ENCODE assay signal across 11 mouse cellular contexts in the genomic region with DNA sequence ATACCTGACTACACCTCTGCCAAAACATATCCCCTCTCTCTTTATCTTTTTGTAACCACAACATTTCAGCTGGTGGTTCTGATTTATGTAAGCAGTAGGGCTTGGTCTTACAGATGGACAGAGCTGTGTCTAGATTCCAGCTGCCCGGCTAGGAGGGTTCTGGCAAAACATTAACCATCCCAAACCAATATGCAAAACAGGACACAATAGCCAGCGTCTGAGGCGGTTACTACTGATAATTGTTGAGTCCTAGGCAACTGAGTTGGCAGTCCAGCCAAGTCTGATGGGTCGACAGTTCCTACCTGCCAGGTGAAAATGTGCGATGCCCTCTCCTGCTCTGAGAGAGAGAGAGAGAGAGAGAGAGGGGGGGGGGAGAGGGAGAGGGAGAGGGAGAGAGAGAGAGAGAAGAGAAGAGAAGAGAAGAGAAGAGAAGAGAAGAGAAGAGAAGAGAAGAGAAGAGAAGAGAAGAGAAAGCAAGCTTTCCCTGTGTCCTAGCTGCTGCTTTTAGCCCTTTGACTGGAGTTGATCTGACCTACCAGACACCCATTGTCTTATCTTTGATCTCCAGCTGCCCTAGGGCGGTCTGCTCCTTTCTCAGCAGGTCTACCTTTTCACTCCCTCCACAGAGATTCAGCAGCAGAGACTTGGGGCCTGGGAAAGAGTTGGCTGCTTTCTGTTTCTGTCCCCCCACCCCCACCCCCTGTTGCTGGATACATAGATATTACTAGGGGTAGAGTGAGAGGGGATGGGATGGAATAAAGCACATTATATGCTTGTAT. TPM values are rescaled to one million over a fixed set of nuclear protein-coding genes. Genes with fewer than 3 reads are reported as not detected.
A peak's percentile ranks its signal among the peaks of the same experiment; 100 is the strongest.
DNase-seq lines count a peak whose midpoint lies in the region; ATAC-seq and TF ChIP-seq lines count a peak whose summit lies in the region.
"Had no signal": no experiment of that assay in that cellular context is flagged by ENCODE, and none has a peak within 500 bp of the region (broad histone marks: within the 10 kb centered on the region; RNA-seq: fewer than 3 reads in every experiment).

No protein-coding gene starts in this region.

- no peak overlapping the region for H3K4me2 ChIP-seq in stomach, embryonic 15.5 days
- H3K4me2 ChIP-seq in stomach, postnatal 0 days (replicated peaks; ENCODE audit: low read depth), result no peak overlapping the region
- H3K4me2 ChIP-seq in intestine, embryonic 16.5 days (ENCODE audit: low read depth, low read length), result no peak overlapping the region

- TF ChIP-seq POLR2A in liver, adult 2 months (IDR thresholded peaks at IDR 0.05; ENCODE audit: extremely low read depth, insufficient read depth, low read length), result no peak

- H3K27ac ChIP-seq in stomach, embryonic 15.5 days, result no peak overlapping the region
- no peak overlapping the region for H3K27ac ChIP-seq in stomach, postnatal 0 days (replicated peaks)
- no peak overlapping the region for H3K27ac ChIP-seq in intestine, embryonic 16.5 days (ENCODE audit: low read length)
- H3K27ac ChIP-seq in liver, adult 2 months (replicated peaks; ENCODE audit: insufficient read depth, low read depth, low read length), result no peak overlapping the region
- H3K27ac ChIP-seq in layer of hippocampus, adult 2 months, result no peak overlapping the region

- H3K4me1 ChIP-seq in stomach, embryonic 15.5 days, result 0 out of 2 replicates have a peak, but pooled peaks cover 2% of the 10 kb centered on the region
- H3K4me1 ChIP-seq in stomach, postnatal 0 days (replicated peaks; ENCODE audit: control insufficient read depth, insufficient read depth), result no peaks in the 10 kb centered on the region
- H3K4me1 ChIP-seq in intestine, embryonic 16.5 days (ENCODE audit: control insufficient read depth, insufficient read depth, low read length), result peaks cover 11% of the 10 kb centered on the region
- peaks cover 9% of the 10 kb centered on the region for H3K4me1 ChIP-seq in liver, adult 2 months (ENCODE audit: control insufficient read depth, insufficient read depth, low read length)

- no peak for DNase-seq in stomach, postnatal 0 days (ENCODE audit: low spot score)
- peak; percentile 71 for DNase-seq in liver, adult 2 months (ENCODE audit: extremely low read depth, low read depth, low spot score)
- no peak for DNase-seq in layer of hippocampus, postnatal 36 days
- DNase-seq in layer of hippocampus, adult 2 months (ENCODE audit: low spot score in 2 of 2), result no peak
- no peak for DNase-seq in Muller cell, postnatal 12 days (ENCODE audit: inconsistent ontology term)
- DNase-seq: lung, postnatal 4 days; right cerebral cortex, postnatal 14 days; thymus, postnatal 14 days had no signal

- TF ChIP-seq CTCF in stomach, postnatal 0 days (IDR thresholded peaks at IDR 0.05; ENCODE audit: low read depth), result no peak
- TF ChIP-seq CTCF in liver, adult 2 months (IDR thresholded peaks at IDR 0.05; ENCODE audit: low read depth, low read length), result no peak
- TF ChIP-seq CTCF in layer of hippocampus, adult 2 months (conservative IDR thresholded peaks at IDR 0.05), result no peak

- 49% methylated on average over 6 of the region's 6 CpGs for WGBS in stomach, embryonic 15.5 days
- WGBS in stomach, postnatal 0 days, result 44% methylated on average over 6 of the region's 6 CpGs
- WGBS in intestine, embryonic 16.5 days, result 39% methylated on average over 6 of the region's 6 CpGs
- 39% methylated on average over 6 of the region's 6 CpGs for whole genome bisulfite sequencing in liver, adult 2 months

- no peaks in the 10 kb centered on the region for H3K9me3 ChIP-seq in stomach, embryonic 15.5 days
- no peaks in the 10 kb centered on the region for H3K9me3 ChIP-seq in stomach, postnatal 0 days (ENCODE audit: control insufficient read depth, low read length)
- H3K9me3 ChIP-seq in intestine, embryonic 16.5 days (ENCODE audit: control insufficient read depth, low read length), result no peaks in the 10 kb centered on the region

- no peak for TF ChIP-seq EP300 in stomach, postnatal 0 days (optimal IDR thresholded peaks at IDR 0.05)

- H3K36me3 ChIP-seq in stomach, embryonic 15.5 days, result no peaks in the 10 kb centered on the region
- no peaks in the 10 kb centered on the region for H3K36me3 ChIP-seq in stomach, postnatal 0 days (ENCODE audit: control insufficient read depth, insufficient read depth, low read length)
- H3K36me3 ChIP-seq in intestine, embryonic 16.5 days (ENCODE audit: control insufficient read depth, insufficient read depth, low read length), result no peaks in the 10 kb centered on the region
- no peaks in the 10 kb centered on the region for H3K36me3 ChIP-seq in liver, adult 2 months (ENCODE audit: control insufficient read depth, insufficient read depth, low read length)

- H3K9ac ChIP-seq in stomach, embryonic 15.5 days, result no peak overlapping the region
- no peak overlapping the region for H3K9ac ChIP-seq in stomach, postnatal 0 days (ENCODE audit: low read length)
- no peak overlapping the region for H3K9ac ChIP-seq in intestine, embryonic 16.5 days (ENCODE audit: low read depth, low read length)
- no peak overlapping the region for H3K9ac ChIP-seq in liver, adult 2 months (ENCODE audit: low read depth, low read length)

- H3K4me3 ChIP-seq in stomach, embryonic 15.5 days (replicated peaks), result no peak overlapping the region
- no peak overlapping the region for H3K4me3 ChIP-seq in stomach, postnatal 0 days (ENCODE audit: low read depth, low read length)
- H3K4me3 ChIP-seq in intestine, embryonic 16.5 days (ENCODE audit: low read length), result no peak overlapping the region
- H3K4me3 ChIP-seq in liver, adult 2 months (ENCODE audit: insufficient read depth, low read depth, low read length), result no peak overlapping the region
- no peak overlapping the region for H3K4me3 ChIP-seq in layer of hippocampus, adult 2 months

- no peaks in the 10 kb centered on the region for H3K79me2 ChIP-seq in liver, adult 2 months (ENCODE audit: control insufficient read depth, insufficient read depth, low read length)

- peak; percentile 83 for ATAC-seq in stomach, embryonic 15.5 days (ENCODE audit: insufficient read depth, low FRiP score, low read depth)
- no peak for ATAC-seq in stomach, postnatal 0 days (ENCODE audit: low FRiP score, low TSS enrichment)
- 0 out of 2 replicates have a peak, but pooled peaks have one; percentile 45 for ATAC-seq in intestine, embryonic 16.5 days

- H3K27me3 ChIP-seq in stomach, embryonic 15.5 days (replicated peaks), result no peaks in the 10 kb centered on the region
- no peaks in the 10 kb centered on the region for H3K27me3 ChIP-seq in stomach, postnatal 0 days (ENCODE audit: control insufficient read depth, insufficient read depth, low read length)
- H3K27me3 ChIP-seq in intestine, embryonic 16.5 days (replicated peaks; ENCODE audit: control insufficient read depth, insufficient read depth, low read length), result no peaks in the 10 kb centered on the region
- H3K27me3 ChIP-seq in liver, adult 2 months (ENCODE audit: control insufficient read depth, insufficient read depth, low read length), result no peaks in the 10 kb centered on the region

RNA-seq across cellular contexts. Expression of a gene that starts 7.6 kb away (rescaled TPM):
- polyA plus RNA-seq in stomach, embryonic 15.5 days (2015; fragmentation: Nextera tagmentation; extraction: Ambion mirVana), result 4.2 and 5.5 TPM in 2 replicates
- 2.0 and 2.3 TPM in 2 replicates for polyA plus RNA-seq in stomach, postnatal 0 days (2015; fragmentation: Nextera tagmentation; extraction: Ambion mirVana)
- 1.5 and 2.2 TPM in 2 replicates for polyA plus RNA-seq in intestine, embryonic 16.5 days (2015; fragmentation: Nextera tagmentation; extraction: Ambion mirVana)
- total RNA-seq in liver, adult 2 months (2014; rRNA removed), result 0.28 and 0.54 TPM in 2 replicates
- 0.05 TPM in 1 of 2 replicates, not detected in the other for polyA plus RNA-seq in liver, adult 2 months (2012; rRNA removed)
- 10 to 100 TPM; 19.9 to 20.3 TPM for total RNA-seq in layer of hippocampus, postnatal 36 days (2021)
- total RNA-seq in layer of hippocampus, adult 2 months (2021), result 10 to 100 TPM; 21.5 to 27.4 TPM
- total RNA-seq: hematopoietic stem cell, adult 5-6 weeks had no signal

RNA-seq across cellular contexts. Expression of a gene that starts 58.7 kb away (rescaled TPM):
- 28.2 and 28.3 TPM in 2 replicates for polyA plus RNA-seq in stomach, embryonic 15.5 days (2015; fragmentation: Nextera tagmentation; extraction: Ambion mirVana)
- 20.5 and 20.6 TPM in 2 replicates for polyA plus RNA-seq in stomach, postnatal 0 days (2015; fragmentation: Nextera tagmentation; extraction: Ambion mirVana)
- polyA plus RNA-seq in intestine, embryonic 16.5 days (2015; fragmentation: Nextera tagmentation; extraction: Ambion mirVana), result 33.4 and 33.5 TPM in 2 replicates
- total RNA-seq in liver, adult 2 months (2014; rRNA removed), result 6.2 and 8.6 TPM in 2 replicates
- polyA plus RNA-seq in liver, adult 2 months (2012; rRNA removed), result 9.0 and 9.9 TPM in 2 replicates
- total RNA-seq in layer of hippocampus, postnatal 36 days (2021), result 10 to 100 TPM; 34.4 to 40.8 TPM
- 10 to 100 TPM; 30.0 to 33.3 TPM for total RNA-seq in layer of hippocampus, adult 2 months (2021)

RNA-seq across cellular contexts. Expression of a gene that starts 58.8 kb away (rescaled TPM):
- polyA plus RNA-seq in stomach, embryonic 15.5 days (2015; fragmentation: Nextera tagmentation; extraction: Ambion mirVana), result 18.3 and 21.2 TPM in 2 replicates
- polyA plus RNA-seq in stomach, postnatal 0 days (2015; fragmentation: Nextera tagmentation; extraction: Ambion mirVana), result 11.5 and 12.3 TPM in 2 replicates
- polyA plus RNA-seq in intestine, embryonic 16.5 days (2015; fragmentation: Nextera tagmentation; extraction: Ambion mirVana), result 21.3 and 22.8 TPM in 2 replicates
- 38.9 and 41.5 TPM in 2 replicates for total RNA-seq in liver, adult 2 months (2014; rRNA removed)
- 17.9 and 19.6 TPM in 2 replicates for polyA plus RNA-seq in liver, adult 2 months (2012; rRNA removed)
- 10 to 100 TPM; 19.8 to 20.0 TPM for total RNA-seq in layer of hippocampus, postnatal 36 days (2021)
- 10 to 100 TPM; 14.9 to 17.9 TPM for total RNA-seq in layer of hippocampus, adult 2 months (2021)
